ENCODE assay signal across 8 mouse cellular contexts in the genomic region with DNA sequence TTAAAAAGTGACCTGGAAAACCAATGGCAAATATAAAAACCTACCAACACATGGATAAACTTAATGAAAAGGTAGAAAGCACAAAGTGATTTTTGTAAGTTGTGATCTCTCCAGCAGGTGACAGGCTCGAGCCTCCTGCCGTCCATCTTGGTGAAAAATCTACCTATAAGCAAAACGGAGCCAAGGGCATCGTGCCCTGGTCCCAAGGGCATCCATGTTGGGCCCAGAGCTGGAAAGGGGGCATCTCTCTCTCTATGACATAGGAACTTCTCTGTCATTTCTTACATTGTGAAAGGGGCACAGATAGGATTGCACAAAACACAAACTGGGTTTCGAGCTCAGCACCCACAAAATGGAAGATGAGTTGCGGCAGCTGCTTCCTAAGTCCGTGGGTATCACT. TPM values are rescaled to one million over a fixed set of nuclear protein-coding genes. Genes with fewer than 3 reads are reported as not detected.
A peak's percentile ranks its signal among the peaks of the same experiment; 100 is the strongest.
DNase-seq lines count a peak whose midpoint lies in the region; ATAC-seq and TF ChIP-seq lines count a peak whose summit lies in the region.

No protein-coding gene starts in this region.

- peak overlapping the region; percentile 96 for H3K9ac ChIP-seq in hindbrain, embryonic 16.5 days (ENCODE audit: low read depth, low read length)

- no peak for ATAC-seq in CD4-positive, CD25-positive, alpha-beta regulatory T cell, adult 4 months
- no peak for ATAC-seq in hindbrain, embryonic 16.5 days

- no peak overlapping the region for H3K27ac ChIP-seq in thymus, adult 2 months (ENCODE audit: control insufficient read depth, insufficient read depth, low read length)
- H3K27ac ChIP-seq in hindbrain, embryonic 16.5 days (ENCODE audit: low read depth, low read length): peak overlapping the region; percentile 97
- H3K27ac ChIP-seq in midbrain, embryonic 10.5 days (replicated peaks): no peak overlapping the region

- peaks cover 51% of the 10 kb centered on the region for H3K4me1 ChIP-seq in thymus, adult 2 months (replicated peaks; ENCODE audit: control insufficient read depth, insufficient read depth, low read length)
- peaks cover 19% of the 10 kb centered on the region for H3K4me1 ChIP-seq in hindbrain, embryonic 16.5 days (ENCODE audit: control insufficient read depth, insufficient read depth, low read depth, low read length)
- peaks cover 48% of the 10 kb centered on the region for H3K4me1 ChIP-seq in midbrain, embryonic 10.5 days

- H3K4me3 ChIP-seq in thymus, adult 2 months (ENCODE audit: control insufficient read depth, insufficient read depth, low read length): no peak overlapping the region
- H3K4me3 ChIP-seq in hindbrain, embryonic 16.5 days (ENCODE audit: low read length): peak overlapping the region; percentile 86
- H3K4me3 ChIP-seq in midbrain, embryonic 10.5 days: peak overlapping the region; percentile 72

- TF ChIP-seq CTCF in thymus, adult 2 months (IDR thresholded peaks at IDR 0.05; ENCODE audit: borderline replicate concordance, control insufficient read depth, extremely low read depth, insufficient read depth, low read length, poor library complexity): no peak

- H3K36me3 ChIP-seq in thymus, adult 2 months (ENCODE audit: control insufficient read depth, insufficient read depth, low read length): 0 out of 2 replicates have a peak, but pooled peaks cover 3% of the 10 kb centered on the region
- H3K36me3 ChIP-seq in hindbrain, embryonic 16.5 days (ENCODE audit: control insufficient read depth, insufficient read depth, low read length): peaks cover 17% of the 10 kb centered on the region
- peaks cover 29% of the 10 kb centered on the region for H3K36me3 ChIP-seq in midbrain, embryonic 10.5 days

- WGBS in thymus, adult 2 months: 78% methylated on average over 7 of the region's 7 CpGs
- 45% methylated on average over 7 of the region's 7 CpGs for WGBS in hindbrain, embryonic 16.5 days
- WGBS in midbrain, embryonic 10.5 days: 82% methylated on average over 7 of the region's 7 CpGs

- no peaks in the 10 kb centered on the region for H3K27me3 ChIP-seq in thymus, adult 2 months (ENCODE audit: control insufficient read depth, insufficient read depth, low read length)
- H3K27me3 ChIP-seq in hindbrain, embryonic 16.5 days (replicated peaks; ENCODE audit: control insufficient read depth, insufficient read depth, low read length): no peaks in the 10 kb centered on the region
- peaks cover 49% of the 10 kb centered on the region for H3K27me3 ChIP-seq in midbrain, embryonic 10.5 days (ENCODE audit: low read depth, poor library complexity, severe bottlenecking)

- no peaks in the 10 kb centered on the region for H3K9me3 ChIP-seq in hindbrain, embryonic 16.5 days (ENCODE audit: control insufficient read depth, low read length)
- H3K9me3 ChIP-seq in midbrain, embryonic 10.5 days (replicated peaks): no peaks in the 10 kb centered on the region

- TF ChIP-seq POLR2A in thymus, adult 2 months (IDR thresholded peaks at IDR 0.05; ENCODE audit: control insufficient read depth, extremely low read depth, insufficient read depth, low read length, poor library complexity): no peak

- peak; percentile 56 for DNase-seq in CD4-positive, CD25-positive, alpha-beta regulatory T cell, adult 2 months (ENCODE audit: low read depth, low spot score)
- DNase-seq in thymus, adult 2 months: peak; percentile 27
- no peak for DNase-seq in thymus, postnatal 10 days (ENCODE audit: low spot score in 2 of 2)
- DNase-seq in midbrain, embryonic 10.5 days (ENCODE audit: low spot score): no peak
- DNase-seq in layer of hippocampus, adult 9-11 months: no peak
- DNase-seq in frontal cortex, postnatal 36 days (ENCODE audit: low spot score in 2 of 2): no peak

- peak overlapping the region; percentile 73 for H3K4me2 ChIP-seq in hindbrain, embryonic 16.5 days (ENCODE audit: low read length)

RNA-seq across cellular contexts. Expression of a gene that starts 2.5 kb away (rescaled TPM):
- polyA plus RNA-seq in CD4-positive, CD25-positive, alpha-beta regulatory T cell, adult 4 months (2017; shearing (Covaris generic)): 1 to 10 TPM; 3.4 to 4.1 TPM
- 56.5 and 59.4 TPM in 2 replicates for polyA plus RNA-seq in thymus, adult 2 months (2012; rRNA removed)
- polyA plus RNA-seq in hindbrain, embryonic 16.5 days (2015; fragmentation: Nextera tagmentation; extraction: Ambion mirVana): 383 and 485 TPM in 2 replicates
- polyA plus RNA-seq in midbrain, embryonic 10.5 days (2016; fragmentation: Nextera tagmentation; extraction: Ambion mirVana): 18.7 and 26.8 TPM in 2 replicates

Comparison
In these comparisons a context has a peak if more than half of its experiments do, and no peak if none do; other contexts are left out.
1. DNase-seq: peak in CD4-positive, CD25-positive, alpha-beta regulatory T cell, adult 2 months (single experiment) and thymus, adult 2 months (single experiment); none in thymus, postnatal 10 days (0 of 2), midbrain, embryonic 10.5 days (single experiment), layer of hippocampus, adult 9-11 months (single experiment) and frontal cortex, postnatal 36 days (0 of 2).